Mouse (Mus musculus): ENCODE results near the gene Eras. TPM values are rescaled to one million over a fixed set of nuclear protein-coding genes. Genes with fewer than 3 reads are reported as not detected.
A peak's percentile ranks its signal among the peaks of the same experiment; 100 is the strongest.

Eras gene
- polyA plus RNA-seq, 1 experiment = not detected

- no peaks in the 10 kb centered on the region for H3K4me1 ChIP-seq (ENCODE audit: control insufficient read depth, insufficient read depth, low read length)
- peak; percentile 96 for DNase-seq
- no peaks in the 10 kb centered on the region for H3K27me3 ChIP-seq (replicated peaks; ENCODE audit: control insufficient read depth, insufficient read depth, low read length)
- 0 out of 2 replicates have a peak, but pooled peaks have one; percentile 7 for TF ChIP-seq CTCF (conservative IDR thresholded peaks at IDR 0.05; ENCODE audit: insufficient read depth, insufficient read length, low read depth, low read length)
- peak; percentile 36 for TF ChIP-seq POLR2A (IDR thresholded peaks at IDR 0.05; ENCODE audit: low read depth, low read length)
- peak within 1 kb of the TSS; percentile 100 for H3K4me3 ChIP-seq (ENCODE audit: insufficient read depth, low read depth, low read length)
- H3K36me3 ChIP-seq (ENCODE audit: control insufficient read depth, insufficient read depth, low read length) = no peaks in the 10 kb centered on the region
- under 1% methylated on average over 49 of the region's 49 CpGs for WGBS
- H3K27ac ChIP-seq (ENCODE audit: insufficient read depth, low read depth, low read length) = peak within 1 kb of the TSS; percentile 93
Measured at GRCm38 (mm10) chrX:7883841-7884567, 44.4 kb downstream of the Eras start, which contains the start of gene Slc35a2. Slc35a2 (plus strand) TSS chrX:7884028.

GRCm38 (mm10) chrX:7879819-7880218 lies 48.6 kb downstream of the Eras start:
- peak; percentile 77 for DNase-seq
- Histone ChIP-seq H3K4me1 (ENCODE audit: control insufficient read depth, insufficient read depth, low read length) (no peaks in the 10 kb centered on the region), H3K27ac (ENCODE audit: insufficient read depth, low read depth, low read length) (no peak overlapping the region), H3K36me3 (ENCODE audit: control insufficient read depth, insufficient read depth, low read length) (no peaks in the 10 kb centered on the region), H3K27me3 (replicated peaks; ENCODE audit: control insufficient read depth, insufficient read depth, low read length) (no peaks in the 10 kb centered on the region), H3K4me3 (ENCODE audit: insufficient read depth, low read depth, low read length) (no peak overlapping the region)
- TF ChIP-seq CTCF (conservative IDR thresholded peaks at IDR 0.05; ENCODE audit: insufficient read depth, insufficient read length, low read depth, low read length) = peak; percentile 51
- no peak for TF ChIP-seq POLR2A (IDR thresholded peaks at IDR 0.05; ENCODE audit: low read depth, low read length)
- WGBS = 3% methylated on average over 11 of the region's 11 CpGs

DNA sequence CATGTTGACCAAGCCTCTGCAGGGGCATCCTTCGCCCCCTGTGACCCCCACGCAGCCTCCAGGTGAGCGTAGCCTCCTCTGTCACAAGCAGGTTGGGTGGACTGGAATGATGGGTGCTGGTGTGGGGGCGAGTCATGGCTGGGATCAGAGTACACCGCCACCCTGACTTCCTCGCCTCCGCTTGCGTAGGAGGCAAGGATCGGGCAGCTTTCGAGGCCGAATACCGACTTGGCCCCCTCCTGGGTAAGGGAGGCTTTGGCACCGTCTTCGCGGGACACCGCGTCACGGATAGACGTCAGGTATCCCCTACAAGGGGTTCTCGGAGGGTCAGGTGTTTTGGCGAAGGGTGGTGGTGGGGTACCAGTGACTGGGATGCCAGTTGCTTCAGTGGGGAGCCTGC lies 49.9 kb downstream of the Eras start:
- H3K4me3 ChIP-seq (ENCODE audit: insufficient read depth, low read depth, low read length) = peak overlapping the region; percentile 73
- H3K4me1 ChIP-seq (ENCODE audit: control insufficient read depth, insufficient read depth, low read length) = no peaks in the 10 kb centered on the region
- no peak overlapping the region for H3K27ac ChIP-seq (ENCODE audit: insufficient read depth, low read depth, low read length)
- H3K36me3 ChIP-seq (ENCODE audit: control insufficient read depth, insufficient read depth, low read length) = no peaks in the 10 kb centered on the region
- TF ChIP-seq POLR2A (IDR thresholded peaks at IDR 0.05; ENCODE audit: low read depth, low read length) (no peak), CTCF (conservative IDR thresholded peaks at IDR 0.05; ENCODE audit: insufficient read depth, insufficient read length, low read depth, low read length) (no peak)
- WGBS = under 1% methylated on average over 21 of the region's 21 CpGs
- DNase-seq = no peak
- H3K27me3 ChIP-seq (replicated peaks; ENCODE audit: control insufficient read depth, insufficient read depth, low read length) = no peaks in the 10 kb centered on the region

DNA sequence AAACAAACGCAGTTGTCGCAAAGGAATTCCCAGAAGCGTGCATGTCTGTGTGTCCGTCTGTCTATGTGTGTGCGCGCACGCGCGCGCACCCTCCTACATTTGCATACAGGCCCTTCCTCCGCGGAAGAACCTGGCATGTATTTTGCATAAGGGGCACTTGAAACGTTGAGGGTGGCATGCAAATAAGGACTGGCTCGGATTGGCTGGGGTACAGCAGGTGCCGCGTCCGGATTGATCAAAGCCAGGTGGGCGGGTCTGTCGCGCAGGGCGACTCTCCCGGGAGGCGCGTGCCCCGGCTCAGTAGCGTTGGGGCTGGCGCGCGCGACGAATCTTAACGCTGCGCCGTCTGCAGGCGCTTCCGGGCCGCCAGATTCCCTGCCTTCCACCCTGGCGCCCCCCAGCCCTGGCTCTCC lies 50.4 kb downstream of the Eras start, which contains the start of gene Pim2:
Gene Pim2, plus strand, starts transcription at position 256 of the 413 bp plus-strand sequence.
- DNase-seq = peak; percentile 93
- WGBS = 4% methylated on average over 28 of the region's 38 CpGs
- TF ChIP-seq CTCF (conservative IDR thresholded peaks at IDR 0.05; ENCODE audit: insufficient read depth, insufficient read length, low read depth, low read length) (no peak), POLR2A (IDR thresholded peaks at IDR 0.05; ENCODE audit: low read depth, low read length) (no peak)
- Histone ChIP-seq H3K27ac (ENCODE audit: insufficient read depth, low read depth, low read length) (peak within 1 kb of the TSS; percentile 16; the same call in 1 of the 2 replicates), H3K4me1 (ENCODE audit: control insufficient read depth, insufficient read depth, low read length) (no peaks in the 10 kb centered on the region), H3K4me3 (ENCODE audit: insufficient read depth, low read depth, low read length) (peak within 1 kb of the TSS; percentile 73), H3K36me3 (ENCODE audit: control insufficient read depth, insufficient read depth, low read length) (no peaks in the 10 kb centered on the region), H3K27me3 (replicated peaks; ENCODE audit: control insufficient read depth, insufficient read depth, low read length) (no peaks in the 10 kb centered on the region)

Other genes starting within 250 kb of the Eras start
- 17.4 and 22.1 TPM in 2 replicates for gene Magix, start 247.4 kb downstream of the Eras start, polyA plus RNA-seq (2012; rRNA removed)
- gene Gpkow, start 231.5 kb downstream of the Eras start, polyA plus RNA-seq (2012; rRNA removed) = 8.2 and 10.9 TPM in 2 replicates
- gene Wdr45, start 214.3 kb downstream of the Eras start, polyA plus RNA-seq (2012; rRNA removed) = 73.1 and 76.9 TPM in 2 replicates
- 0.23 and 0.28 TPM in 2 replicates for gene Gm45208, start 206.4 kb downstream of the Eras start, polyA plus RNA-seq (2012; rRNA removed)
- 33.8 and 40.9 TPM in 2 replicates for gene Praf2, start 200.2 kb downstream of the Eras start, polyA plus RNA-seq (2012; rRNA removed)
- gene Ccdc120, start 177.7 kb downstream of the Eras start, polyA plus RNA-seq (2012; rRNA removed) = 8.3 and 14.1 TPM in 2 replicates
- 18.8 and 20.1 TPM in 2 replicates for gene Tfe3, start 166.0 kb downstream of the Eras start, polyA plus RNA-seq (2012; rRNA removed)
- gene Gripap1, start 138.8 kb downstream of the Eras start, polyA plus RNA-seq (2012; rRNA removed) = 25.5 and 30.3 TPM in 2 replicates
- 0.48 and 0.53 TPM in 2 replicates for gene Kcnd1, start 106.3 kb downstream of the Eras start, polyA plus RNA-seq (2012; rRNA removed)
- 26.8 and 30.4 TPM in 2 replicates for gene Otud5, start 87.2 kb downstream of the Eras start, polyA plus RNA-seq (2012; rRNA removed)
- 11.4 and 11.5 TPM in 2 replicates for gene Pim2, start 50.3 kb downstream of the Eras start, polyA plus RNA-seq (2012; rRNA removed)
- gene Slc35a2, start 44.6 kb downstream of the Eras start, polyA plus RNA-seq (2012; rRNA removed) = 50.0 and 50.1 TPM in 2 replicates
- 45.7 and 58.0 TPM in 2 replicates for gene Pqbp1, start 29.3 kb downstream of the Eras start, polyA plus RNA-seq (2012; rRNA removed)
- 47.0 and 60.9 TPM in 2 replicates for gene Timm17b, start 29.2 kb downstream of the Eras start, polyA plus RNA-seq (2012; rRNA removed)
- not detected in 2 replicates for gene Gm10491, start 20.8 kb downstream of the Eras start, polyA plus RNA-seq (2012; rRNA removed)
- not detected in 2 replicates for gene Gm10490, start 19.1 kb downstream of the Eras start, polyA plus RNA-seq (2012; rRNA removed)
- gene Pcsk1n, start 8.8 kb downstream of the Eras start, polyA plus RNA-seq (2012; rRNA removed) = 0.62 and 0.91 TPM in 2 replicates
- 65.1 and 86.2 TPM in 2 replicates for gene Hdac6, start 19.3 kb upstream of the Eras start, polyA plus RNA-seq (2012; rRNA removed)
- 0.09 and 0.15 TPM in 2 replicates for gene Gata1, start 49.5 kb upstream of the Eras start, polyA plus RNA-seq (2012; rRNA removed)
- 28.9 and 42.2 TPM in 2 replicates for gene Glod5, start 89.9 kb upstream of the Eras start, polyA plus RNA-seq (2012; rRNA removed)
- gene Suv39h1, start 146.2 kb upstream of the Eras start, polyA plus RNA-seq (2012; rRNA removed) = 7.6 and 8.4 TPM in 2 replicates
- 1.4 and 3.4 TPM in 2 replicates for gene Was, start 161.9 kb upstream of the Eras start, polyA plus RNA-seq (2012; rRNA removed)
- gene Wdr13, start 204.3 kb upstream of the Eras start, polyA plus RNA-seq (2012; rRNA removed) = 58.4 and 84.2 TPM in 2 replicates
- gene Rbm3, start 217.3 kb upstream of the Eras start, polyA plus RNA-seq (2012; rRNA removed) = 41.6 and 50.8 TPM in 2 replicates
- 17.0 and 19.0 TPM in 2 replicates for gene Tbc1d25, start 247.6 kb upstream of the Eras start, polyA plus RNA-seq (2012; rRNA removed)